Mouse (Mus musculus) E14TG2a.4 (cell line): Measurements from ENCODE around the gene Il12b.

ENCODE experiments used
- H3K27me3 ChIP-seq: 2 replicates; pipeline ENCODE4 v1.6.1; 2014; ENCODE audit warnings: low read length, control low read depth; ENCODE audit not compliant: insufficient read depth
- H3K36me3 ChIP-seq: 2 replicates; pipeline ENCODE4 v1.6.1; 2014; ENCODE audit warnings: low read length, control low read depth; ENCODE audit not compliant: insufficient read depth
- H3K4me1 ChIP-seq: replicated peaks from 2 replicates; pipeline ENCODE4 v1.6.1; 2014; ENCODE audit warnings: low read depth, low read length, control low read depth
- H3K4me3 ChIP-seq: replicated peaks from 2 replicates; pipeline ENCODE4 v1.5.1; 2014; ENCODE audit warnings: mild to moderate bottlenecking, low read length
- H3K9me3 ChIP-seq: 2 replicates; pipeline ENCODE4 v1.6.1; 2014; ENCODE audit warnings: low read length, control low read depth
- CTCF ChIP-seq: conservative IDR thresholded peaks from 2 replicates; pipeline ENCODE4 v1.5.1; 2014; ENCODE audit warnings: low read length
- NANOG ChIP-seq: IDR thresholded peaks from 2 replicates; pipeline ENCODE4 v1.6.1; 2014; ENCODE audit warnings: borderline replicate concordance, low read length, mixed read lengths
- POU5F1 ChIP-seq: IDR thresholded peaks from 2 replicates; pipeline ENCODE4 v1.6.1; 2014; ENCODE audit warnings: low read length, borderline replicate concordance

The Il12b gene

DNA sequence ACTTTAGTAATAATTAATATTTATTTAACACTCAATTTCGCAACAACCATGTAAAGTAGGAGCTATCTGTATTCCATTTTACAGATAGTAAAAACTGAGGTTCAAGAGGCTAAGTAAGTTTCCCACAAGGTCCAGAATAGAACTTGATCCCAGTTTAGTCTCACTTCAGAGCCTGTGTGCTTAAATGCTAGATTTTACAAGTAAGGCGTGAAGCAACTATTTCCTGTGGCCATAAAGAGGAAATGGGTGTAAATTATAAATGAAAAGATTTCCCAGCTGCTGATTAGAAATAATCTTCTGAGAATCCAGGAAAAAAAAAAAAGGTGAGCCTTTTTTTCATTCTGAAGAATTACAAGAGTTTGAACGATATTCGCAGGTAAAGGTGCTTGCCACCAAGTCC is 5.2 kb downstream of the Il12b start:
- H3K27me3 ChIP-seq = peaks cover under 1% of the 10 kb centered on the region
- TF ChIP-seq CTCF = no peak
- no peak for TF ChIP-seq POU5F1
- TF ChIP-seq NANOG = no peak
- H3K36me3 ChIP-seq = no peaks in the 10 kb centered on the region
- H3K4me1 ChIP-seq = peaks cover 4% of the 10 kb centered on the region; the same call in 1 of the 2 replicates
- no peak overlapping the region for H3K4me3 ChIP-seq
- no peaks in the 10 kb centered on the region for H3K9me3 ChIP-seq

DNA sequence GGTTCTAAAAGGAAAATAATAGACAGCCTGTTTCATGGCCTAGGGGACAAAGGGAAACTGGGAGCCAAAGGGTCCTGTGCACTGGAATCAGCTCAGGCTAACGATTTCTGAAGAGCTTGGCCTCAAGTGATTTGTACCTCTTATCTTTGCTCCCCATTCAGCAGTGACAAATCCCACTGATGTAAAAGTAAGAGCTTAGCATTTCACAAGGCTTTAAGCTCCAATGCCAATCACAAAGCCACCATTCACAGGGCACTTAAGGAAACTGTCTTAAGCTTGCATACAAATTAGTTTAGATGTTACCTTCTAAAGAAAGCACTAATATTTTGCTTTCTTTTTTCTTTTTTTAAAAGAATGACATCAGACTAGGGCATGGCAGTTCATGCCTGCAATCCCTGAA is 6.1 kb downstream of the Il12b start:
- Histone ChIP-seq H3K27me3 (no peaks in the 10 kb centered on the region; the same call in 1 of the 2 replicates), H3K36me3 (no peaks in the 10 kb centered on the region), H3K4me1 (peaks cover 4% of the 10 kb centered on the region; the same call in 1 of the 2 replicates), H3K4me3 (no peak overlapping the region), H3K9me3 (no peaks in the 10 kb centered on the region)
- TF ChIP-seq POU5F1 = no peak
- no peak for TF ChIP-seq CTCF
- no peak for TF ChIP-seq NANOG

DNA sequence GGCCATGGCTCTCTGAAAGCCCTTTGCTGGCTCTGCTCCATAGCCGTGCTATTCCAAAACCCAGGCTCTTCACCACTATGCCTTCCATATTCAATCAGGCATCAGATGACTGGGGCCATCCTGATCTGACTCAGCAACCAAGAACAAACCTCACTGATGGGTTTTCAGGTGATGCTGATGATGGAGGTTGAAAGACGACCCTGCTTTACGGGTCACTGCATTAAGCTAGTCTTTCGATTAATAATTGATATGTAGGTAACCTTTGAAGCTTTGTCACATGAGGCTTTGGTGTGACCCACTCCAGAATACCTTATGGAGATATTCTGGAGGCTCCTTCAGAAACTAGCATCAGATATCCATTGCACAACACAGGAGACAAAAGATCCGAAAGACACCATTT is 6.6 kb downstream of the Il12b start:
- TF ChIP-seq CTCF (no peak), NANOG (no peak), POU5F1 (no peak)
- H3K36me3 ChIP-seq = no peaks in the 10 kb centered on the region
- no peaks in the 10 kb centered on the region for H3K9me3 ChIP-seq
- no peak overlapping the region for H3K4me3 ChIP-seq
- H3K4me1 ChIP-seq = peaks cover 4% of the 10 kb centered on the region; the same call in 1 of the 2 replicates
- no peaks in the 10 kb centered on the region; the same call in 1 of the 2 replicates for H3K27me3 ChIP-seq

DNA sequence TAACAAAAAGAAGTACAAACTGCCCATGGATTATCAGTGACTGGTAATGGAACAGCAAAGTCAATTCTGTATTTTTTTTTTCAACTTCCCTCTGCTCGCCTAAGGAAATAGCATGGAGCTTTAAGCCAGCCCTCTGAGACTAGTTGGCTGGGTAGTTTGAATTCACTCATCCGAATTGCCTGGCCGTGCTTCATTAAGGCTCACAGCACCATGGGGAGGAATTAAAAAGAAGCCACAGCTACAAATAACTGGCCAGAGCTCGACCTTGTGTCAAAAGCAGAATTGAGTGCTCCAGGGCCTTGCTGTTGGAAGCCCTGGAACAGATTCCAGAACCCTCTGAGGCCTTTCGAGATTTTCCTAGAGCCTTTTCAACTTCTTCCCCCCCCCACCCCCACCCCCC is 8.8 kb downstream of the Il12b start:
- no peaks in the 10 kb centered on the region for H3K9me3 ChIP-seq
- no peaks in the 10 kb centered on the region for H3K36me3 ChIP-seq
- no peak for TF ChIP-seq POU5F1
- TF ChIP-seq CTCF = no peak
- no peak for TF ChIP-seq NANOG
- no peaks in the 10 kb centered on the region for H3K27me3 ChIP-seq
- H3K4me1 ChIP-seq = peaks cover 4% of the 10 kb centered on the region; the same call in 1 of the 2 replicates
- H3K4me3 ChIP-seq = no peak overlapping the region

DNA sequence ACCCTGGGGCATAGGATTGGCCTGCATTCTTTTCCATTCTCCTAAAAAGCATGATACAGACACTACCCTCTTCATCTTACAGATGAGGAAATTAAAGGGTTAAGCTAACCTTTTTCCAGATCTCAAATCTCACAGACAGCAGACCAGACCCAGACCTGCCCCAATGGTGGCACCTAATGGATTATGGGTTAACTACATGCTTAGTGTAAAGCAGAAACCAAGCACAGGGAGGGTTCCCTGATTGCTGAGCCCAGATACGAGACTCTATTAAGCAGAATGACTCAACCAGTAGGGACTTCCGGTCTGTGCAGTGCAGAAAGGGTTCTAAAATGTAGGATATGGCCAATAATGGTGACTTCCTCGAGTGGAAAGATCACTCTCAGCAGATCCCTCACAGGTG is 10.6 kb downstream of the Il12b start:
- no peak overlapping the region for H3K4me3 ChIP-seq
- H3K27me3 ChIP-seq = no peaks in the 10 kb centered on the region; the same call in 1 of the 2 replicates
- no peaks in the 10 kb centered on the region for H3K36me3 ChIP-seq
- TF ChIP-seq NANOG = no peak
- no peaks in the 10 kb centered on the region for H3K9me3 ChIP-seq
- H3K4me1 ChIP-seq = peaks cover 4% of the 10 kb centered on the region; the same call in 1 of the 2 replicates

DNA sequence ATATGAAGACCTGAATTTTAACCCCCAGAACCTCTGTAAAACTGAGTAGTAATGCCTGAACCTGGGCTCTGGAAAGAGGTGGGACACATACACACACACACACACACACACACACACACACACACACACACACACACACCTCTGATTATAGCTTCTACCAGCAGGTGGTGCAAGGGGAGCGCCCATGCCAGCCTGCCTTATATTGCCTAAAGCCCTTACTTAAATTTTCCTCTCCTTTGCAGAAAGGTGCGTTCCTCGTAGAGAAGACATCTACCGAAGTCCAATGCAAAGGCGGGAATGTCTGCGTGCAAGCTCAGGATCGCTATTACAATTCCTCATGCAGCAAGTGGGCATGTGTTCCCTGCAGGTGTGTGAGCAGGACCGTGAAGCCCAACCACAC is 12.4 kb downstream of the Il12b start:
- no peaks in the 10 kb centered on the region for H3K36me3 ChIP-seq
- H3K9me3 ChIP-seq = no peaks in the 10 kb centered on the region
- peaks cover 4% of the 10 kb centered on the region; the same call in 1 of the 2 replicates for H3K4me1 ChIP-seq
- TF ChIP-seq CTCF (no peak), NANOG (no peak), POU5F1 (no peak)
- H3K4me3 ChIP-seq = no peak overlapping the region
- H3K27me3 ChIP-seq = no peaks in the 10 kb centered on the region; the same call in 1 of the 2 replicates

DNA sequence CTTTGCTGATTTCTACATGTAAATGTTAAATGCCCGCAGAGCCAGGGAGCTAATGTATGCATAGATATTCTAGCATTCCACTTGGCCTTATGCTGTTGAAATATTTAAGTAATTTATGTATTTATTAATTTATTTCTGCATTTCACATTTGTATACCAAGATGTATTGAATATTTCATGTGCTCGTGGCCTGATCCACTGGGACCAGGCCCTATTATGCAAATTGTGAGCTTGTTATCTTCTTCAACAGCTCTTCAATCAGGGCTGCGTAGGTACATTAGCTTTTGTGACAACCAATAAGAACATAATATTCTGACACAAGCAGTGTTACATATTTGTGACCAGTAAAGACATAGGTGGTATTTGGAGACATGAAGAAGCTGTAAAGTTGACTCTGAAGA is 13.5 kb downstream of the Il12b start:
- no peak overlapping the region for H3K4me3 ChIP-seq
- TF ChIP-seq NANOG (no peak), POU5F1 (no peak), CTCF (no peak)
- no peaks in the 10 kb centered on the region for H3K9me3 ChIP-seq
- H3K4me1 ChIP-seq = peaks cover 4% of the 10 kb centered on the region; the same call in 1 of the 2 replicates
- no peaks in the 10 kb centered on the region; the same call in 1 of the 2 replicates for H3K27me3 ChIP-seq
- no peaks in the 10 kb centered on the region for H3K36me3 ChIP-seq

DNA sequence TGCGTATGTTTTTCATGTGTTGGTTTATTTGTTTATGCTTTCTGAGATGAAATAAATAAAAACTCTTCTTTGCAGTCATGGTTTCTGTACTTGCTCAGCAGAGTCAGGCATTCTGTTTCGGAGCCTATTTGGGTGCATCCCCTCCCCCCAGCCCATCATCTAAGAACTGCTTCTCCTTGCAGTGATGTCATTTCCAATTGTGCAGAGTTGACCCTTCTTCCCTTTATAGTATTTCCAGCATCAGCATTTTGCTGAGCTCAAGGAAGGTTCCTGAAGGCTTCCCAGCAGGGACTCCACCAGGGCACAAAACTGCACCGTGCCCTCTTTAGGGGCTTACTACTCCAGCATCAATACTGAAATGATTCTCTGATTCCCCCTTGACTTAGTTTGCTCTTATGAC is 14.7 kb downstream of the Il12b start:
- TF ChIP-seq NANOG (no peak), CTCF (no peak), POU5F1 (no peak)
- Histone ChIP-seq H3K4me1 (no peaks in the 10 kb centered on the region), H3K27me3 (peaks cover 3% of the 10 kb centered on the region), H3K9me3 (no peaks in the 10 kb centered on the region), H3K4me3 (no peak overlapping the region), H3K36me3 (no peaks in the 10 kb centered on the region)

DNA sequence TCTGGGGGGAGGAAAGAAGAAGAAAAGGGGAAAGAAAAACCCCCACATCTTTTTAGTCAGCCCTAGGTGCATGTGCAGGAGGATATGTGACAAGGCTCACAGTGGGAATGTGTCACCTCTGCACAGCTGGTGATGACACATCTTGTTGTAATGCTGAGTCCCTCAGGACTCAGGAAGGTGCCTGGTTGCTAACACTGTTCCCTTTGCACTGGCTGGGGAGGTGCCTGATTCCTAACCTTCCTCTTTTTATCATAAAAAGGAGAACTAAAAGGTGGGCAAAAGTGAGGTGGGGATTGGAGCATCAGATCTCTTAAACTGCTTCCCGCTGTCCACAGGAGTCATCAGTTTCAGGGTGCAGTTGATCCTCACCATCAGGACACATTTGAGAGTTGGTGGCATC is 17.5 kb downstream of the Il12b start:
- H3K36me3 ChIP-seq = no peaks in the 10 kb centered on the region
- H3K27me3 ChIP-seq = peaks cover 14% of the 10 kb centered on the region
- H3K4me3 ChIP-seq = no peak overlapping the region
- no peaks in the 10 kb centered on the region for H3K4me1 ChIP-seq
- TF ChIP-seq NANOG (no peak), POU5F1 (no peak), CTCF (no peak)
- H3K9me3 ChIP-seq = no peaks in the 10 kb centered on the region
